Mouse (Mus musculus) telencephalon, adult 2 months (tissue): ENCODE data around the gene Emc4.

Experiments used
- DNase-seq: peaks from one replicate; pipeline ENCODE4 v3.0.0-alpha.2; 2011; ENCODE audit warnings: low read depth, low spot score

Emc4 gene

DNA sequence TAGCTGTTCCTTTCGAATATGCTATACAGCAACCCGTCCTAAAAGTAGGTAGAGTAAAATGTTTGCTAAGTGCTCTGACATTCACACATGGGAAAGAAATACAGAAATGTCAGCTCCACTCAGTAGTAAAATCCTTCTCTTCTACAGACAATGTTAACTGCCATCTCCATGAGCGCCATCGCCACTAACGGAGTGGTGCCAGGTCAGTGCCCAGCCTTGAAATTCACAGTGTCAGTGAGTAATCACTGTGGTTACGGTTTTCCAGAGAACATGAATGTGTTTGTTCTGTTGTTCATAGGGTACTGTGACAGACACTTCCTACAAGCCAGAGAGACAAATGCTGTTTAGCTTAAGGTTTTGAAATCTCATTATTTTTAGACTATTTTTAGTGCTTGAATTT, 30.6 kb downstream of the Emc4 start:
- no peak for DNase-seq

DNA sequence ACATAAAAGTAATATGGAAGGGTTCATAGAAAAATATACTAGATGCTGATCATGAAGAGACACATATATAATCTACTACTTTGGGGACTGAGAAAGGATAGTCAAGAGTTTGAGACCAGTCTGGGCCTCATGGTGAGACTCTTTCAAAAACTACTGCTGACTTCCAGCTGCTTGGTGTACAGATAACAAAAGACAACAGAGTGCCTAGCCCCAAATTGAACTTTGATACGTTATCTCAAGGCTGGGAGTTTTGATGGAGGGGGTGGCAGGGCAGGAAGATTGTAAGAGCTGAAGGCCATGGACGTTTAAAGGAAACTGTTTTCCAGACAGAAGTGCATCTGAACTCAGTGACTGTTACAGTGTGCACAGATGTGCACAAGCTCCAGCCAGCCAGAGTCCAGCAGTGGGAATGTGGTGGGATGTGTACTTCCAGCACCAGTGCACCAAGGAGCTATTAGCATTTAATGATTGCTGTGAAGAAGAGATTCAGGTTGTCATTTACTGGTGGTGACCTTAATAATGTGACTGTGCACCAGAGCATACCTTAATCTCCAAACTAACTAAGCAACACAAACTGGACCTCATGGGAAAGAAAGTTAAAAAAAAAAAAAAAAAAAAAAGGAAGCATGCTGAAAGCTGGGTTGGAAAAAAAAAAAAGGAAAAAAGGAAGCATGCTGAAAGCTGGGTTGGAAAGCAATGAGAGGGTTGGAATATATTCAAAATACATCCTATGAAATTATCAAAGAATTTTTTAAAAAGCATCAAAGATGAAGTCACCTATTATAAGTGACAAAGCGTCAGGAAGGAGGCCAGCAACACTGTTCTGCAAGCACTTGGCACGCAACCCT, 35.6 kb downstream of the Emc4 start:
- DNase-seq, result no peak

DNA sequence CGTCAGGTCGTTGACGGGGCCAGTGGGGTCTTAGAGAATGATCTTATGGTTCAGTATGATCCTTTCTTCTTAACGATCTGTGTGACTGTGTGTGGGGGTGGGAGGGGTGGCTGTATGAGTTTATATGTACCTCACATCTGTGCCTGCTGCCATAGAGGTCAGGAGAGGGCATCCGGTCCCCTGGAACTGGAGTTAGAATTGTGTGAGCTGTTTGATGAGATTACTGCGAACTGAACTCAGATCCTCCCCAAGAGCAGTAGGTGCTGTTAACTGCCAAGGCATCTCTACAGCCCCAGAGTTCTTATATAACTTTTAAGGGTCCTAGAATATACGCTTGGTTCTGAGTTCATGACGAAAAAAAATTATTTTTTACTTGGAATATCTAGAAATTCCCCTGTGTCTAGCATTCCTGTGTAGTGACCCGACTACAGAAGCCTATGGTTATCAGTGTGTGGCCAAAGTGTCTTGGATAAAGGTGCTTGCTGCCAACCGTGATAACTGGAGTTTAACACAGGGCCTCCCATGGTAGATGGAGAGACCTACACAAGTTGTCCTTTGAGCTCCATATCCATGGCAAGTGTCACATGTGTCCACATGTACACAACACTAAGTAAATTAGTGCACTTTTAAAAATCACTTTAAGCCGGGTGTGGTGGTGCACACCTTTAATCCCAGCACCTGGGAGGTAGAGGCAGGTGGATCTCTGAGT, 39.6 kb downstream of the Emc4 start:
- no peak for DNase-seq

DNA sequence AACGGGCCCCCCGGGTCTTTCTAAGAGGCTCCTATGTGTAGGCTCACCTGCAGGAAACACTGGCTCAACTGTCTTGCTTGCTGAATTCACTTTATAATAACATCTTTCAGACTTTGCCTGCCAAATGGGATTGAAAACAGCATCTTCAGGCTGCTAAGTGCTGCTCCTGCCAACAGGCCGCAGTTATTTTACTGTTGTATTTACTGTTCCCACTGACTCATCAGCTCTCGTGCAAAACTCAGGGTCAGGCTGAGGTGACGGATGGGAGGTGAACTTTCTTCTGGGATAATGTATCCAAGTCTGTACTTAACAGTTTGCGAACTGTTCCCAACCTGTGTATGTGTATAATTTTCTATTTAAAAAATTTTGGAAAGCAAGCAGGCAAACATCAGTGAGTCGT, 48.9 kb downstream of the Emc4 start:
- DNase-seq, result no peak

DNA sequence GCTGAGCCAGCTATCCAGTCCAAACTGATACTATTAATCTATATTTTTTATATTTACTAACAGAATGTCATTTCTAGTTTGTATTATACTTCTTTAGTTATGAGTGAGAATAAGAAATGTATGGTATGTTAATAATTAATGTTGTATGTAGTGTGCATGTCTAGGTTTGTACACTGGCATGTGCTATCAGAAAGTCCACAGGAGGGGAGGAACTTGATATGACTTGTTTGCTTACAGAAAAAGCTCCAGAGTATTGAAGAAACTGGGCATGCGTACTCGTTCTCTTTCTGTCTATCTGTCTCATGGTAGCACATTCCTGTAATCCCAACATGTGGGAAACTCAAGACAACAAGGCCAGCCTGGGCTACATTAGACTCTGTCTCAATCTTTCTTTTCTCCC, 49.6 kb downstream of the Emc4 start:
- no peak for DNase-seq

DNA sequence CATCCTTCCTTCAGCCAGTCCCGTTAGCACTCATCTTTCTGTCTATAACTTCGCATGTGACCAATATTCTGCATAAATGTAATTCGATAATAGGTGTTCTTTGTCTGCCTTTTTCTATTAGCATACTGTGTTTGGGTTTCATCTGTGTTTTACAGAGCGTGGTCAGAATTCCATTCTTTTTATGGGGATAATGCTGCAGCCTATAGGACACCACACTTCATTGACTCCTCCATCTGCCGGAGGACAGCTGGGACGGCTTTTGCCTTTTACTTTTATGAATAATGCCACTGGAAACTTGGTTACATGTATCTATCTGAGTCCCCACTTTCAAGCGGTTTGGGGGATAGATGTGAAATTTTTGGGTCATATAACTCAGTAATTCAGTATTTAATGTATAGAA, 52.2 kb downstream of the Emc4 start:
- no peak for DNase-seq
